Mouse (Mus musculus) forebrain, embryonic 12.5 days (tissue): ENCODE measurements around the gene 4930402H24Rik. TPM values are rescaled to one million over a fixed set of nuclear protein-coding genes. Genes with fewer than 3 reads are reported as not detected.

Experiments
- ATAC-seq: fragments of 200-750 bp; cut with Nextera tagmentation; 2 replicates; pipeline ENCODE4 v1.8.0; 2017; ENCODE audit warnings: moderate TSS enrichment; ENCODE audit not compliant: low FRiP score
- H3K27ac ChIP-seq: fragments of 300-500 bp; sonication (generic); 2 replicates; pipeline ENCODE4 v1.5.1; 2016; ENCODE audit warnings: mild to moderate bottlenecking
- H3K27me3 ChIP-seq: fragments of 300-500 bp; sonication (generic); 2 replicates; pipeline ENCODE4 v1.6.1; 2016; ENCODE audit warnings: mild to moderate bottlenecking
- H3K36me3 ChIP-seq: fragments of 300-500 bp; sonication (generic); replicated peaks from 2 replicates; pipeline ENCODE4 v1.6.1; 2016; ENCODE audit warnings: mild to moderate bottlenecking
- H3K4me1 ChIP-seq: fragments of 300-500 bp; sonication (generic); 2 replicates; pipeline ENCODE4 v1.6.1; 2016
- H3K4me2 ChIP-seq: fragments of 300-500 bp; sonication (generic); 2 replicates; pipeline ENCODE4 v1.6.1; 2016; ENCODE audit warnings: mild to moderate bottlenecking, moderate library complexity
- H3K4me3 ChIP-seq: fragments of 300-500 bp; sonication (generic); replicated peaks from 2 replicates; pipeline ENCODE4 v1.5.1; 2016; ENCODE audit warnings: mild to moderate bottlenecking
- H3K9ac ChIP-seq: fragments of 300-500 bp; sonication (generic); 2 replicates; pipeline ENCODE4 v1.6.1; 2016; ENCODE audit warnings: mild to moderate bottlenecking
- H3K9me3 ChIP-seq: fragments of 300-500 bp; sonication (generic); 2 replicates; pipeline ENCODE4 v1.6.1; 2016
- WGBS: fragments of 180-500 bp; shearing (Covaris S2); methylation state at CpG from one replicate; pipeline ENCODE4 v1.1.7; 2016; 5-methylcytosine and 5-hydroxymethylcytosine counted together
- polyA plus RNA-seq: library from polyadenylated mRNA; unstranded; fragments of >200 nt; fragmentation: Nextera tagmentation; extraction: Ambion mirVana; gene quantifications from 2 replicates; pipeline ENCODE4 v1.2.1, GENCODE M21; 2016

4930402H24Rik gene
- 78.6 and 79.5 TPM in 2 replicates for polyA plus RNA-seq

GRCm38 (mm10) chr2:130905751-130906583 lies at the start of gene 4930402H24Rik, which contains the start of gene Atrn:
4930402H24Rik (minus strand) TSS chr2:130906406.
Atrn (plus strand) TSS chr2:130906495.
- peak; percentile 99 for ATAC-seq
- Histone ChIP-seq H3K4me1 (peaks cover 21% of the 10 kb centered on the region), H3K36me3 (no peaks in the 10 kb centered on the region), H3K27me3 (no peaks in the 10 kb centered on the region), H3K4me2 (peak within 1 kb of the TSS; percentile 92), H3K27ac (peak within 1 kb of the TSS; percentile 86), H3K9ac (peak within 1 kb of the TSS; percentile 96), H3K4me3 (peak within 1 kb of the TSS; percentile 99), H3K9me3 (no peaks in the 10 kb centered on the region)
- WGBS = 4% methylated on average over 45 of the region's 50 CpGs

GRCm38 (mm10) chr2:130950548-130950947 lies 44.3 kb upstream of the 4930402H24Rik start:
- Histone ChIP-seq H3K4me2 (no peak overlapping the region), H3K9ac (no peak overlapping the region), H3K4me1 (no peaks in the 10 kb centered on the region), H3K4me3 (no peak overlapping the region), H3K27ac (no peak overlapping the region), H3K27me3 (no peaks in the 10 kb centered on the region), H3K36me3 (peaks cover 2% of the 10 kb centered on the region; the same call in 1 of the 2 replicates), H3K9me3 (no peaks in the 10 kb centered on the region)
- 5% methylated on average over 1 of the region's 1 CpGs for WGBS
- ATAC-seq = 0 out of 2 replicates have a peak, but pooled peaks have one; percentile 58

GRCm38 (mm10) chr2:130949781-130950180 lies 43.6 kb upstream of the 4930402H24Rik start:
- no peak for ATAC-seq
- Histone ChIP-seq H3K27ac (no peak overlapping the region), H3K9ac (no peak overlapping the region), H3K4me2 (no peak overlapping the region), H3K4me1 (no peaks in the 10 kb centered on the region), H3K9me3 (no peaks in the 10 kb centered on the region), H3K4me3 (no peak overlapping the region), H3K36me3 (peaks cover 1% of the 10 kb centered on the region; the same call in 1 of the 2 replicates), H3K27me3 (no peaks in the 10 kb centered on the region)
- WGBS = 89% methylated on average over 2 of the region's 2 CpGs

- Histone ChIP-seq H3K27me3 (no peaks in the 10 kb centered on the region), H3K4me2 (no peak overlapping the region)
- WGBS = 92% methylated on average over 12 of the region's 12 CpGs
Observed at GRCm38 (mm10) chr2:130932865-130933264, 26.7 kb upstream of the 4930402H24Rik start.

GRCm38 (mm10) chr2:130929994-130930393 lies 23.8 kb upstream of the 4930402H24Rik start:
- 90% methylated on average over 5 of the region's 5 CpGs for WGBS
- H3K9me3 ChIP-seq = no peaks in the 10 kb centered on the region
- H3K9ac ChIP-seq = no peak overlapping the region
- no peaks in the 10 kb centered on the region for H3K36me3 ChIP-seq
- no peaks in the 10 kb centered on the region for H3K27me3 ChIP-seq
- H3K4me3 ChIP-seq = no peak overlapping the region
- ATAC-seq = no peak
- no peak overlapping the region for H3K27ac ChIP-seq
- H3K4me1 ChIP-seq = no peaks in the 10 kb centered on the region
- H3K4me2 ChIP-seq = no peak overlapping the region

More at GRCm38 (mm10) chr2:130932865-130933264, 26.7 kb upstream of the 4930402H24Rik start:
- Histone ChIP-seq H3K9ac (no peak overlapping the region), H3K27ac (no peak overlapping the region), H3K4me1 (no peaks in the 10 kb centered on the region), H3K9me3 (no peaks in the 10 kb centered on the region), H3K4me3 (no peak overlapping the region), H3K36me3 (0 out of 2 replicates have a peak, but pooled peaks cover 3% of the 10 kb centered on the region)
- ATAC-seq = no peak

- no peak overlapping the region for H3K4me2 ChIP-seq
- no peaks in the 10 kb centered on the region for H3K36me3 ChIP-seq
- H3K4me1 ChIP-seq = no peaks in the 10 kb centered on the region
- H3K9ac ChIP-seq = no peak overlapping the region
- no peak for ATAC-seq
- H3K4me3 ChIP-seq = no peak overlapping the region
- H3K9me3 ChIP-seq = no peaks in the 10 kb centered on the region
- H3K27ac ChIP-seq = no peak overlapping the region
- H3K27me3 ChIP-seq = no peaks in the 10 kb centered on the region
Observed at GRCm38 (mm10) chr2:130928530-130928929, 22.3 kb upstream of the 4930402H24Rik start.

GRCm38 (mm10) chr2:130928031-130928430 lies 21.8 kb upstream of the 4930402H24Rik start:
- H3K4me3 ChIP-seq = no peak overlapping the region
- ATAC-seq = no peak
- WGBS = 88% methylated on average over 4 of the region's 4 CpGs

GRCm38 (mm10) chr2:130924950-130925349 lies 18.7 kb upstream of the 4930402H24Rik start:
- Histone ChIP-seq H3K27ac (no peak overlapping the region), H3K4me2 (no peak overlapping the region), H3K4me3 (no peak overlapping the region), H3K36me3 (no peaks in the 10 kb centered on the region), H3K9me3 (no peaks in the 10 kb centered on the region), H3K9ac (no peak overlapping the region), H3K27me3 (no peaks in the 10 kb centered on the region), H3K4me1 (no peaks in the 10 kb centered on the region)
- ATAC-seq = no peak
- WGBS = 85% methylated on average over 2 of the region's 2 CpGs

More at GRCm38 (mm10) chr2:130928031-130928430, 21.8 kb upstream of the 4930402H24Rik start:
- Histone ChIP-seq H3K9me3 (no peaks in the 10 kb centered on the region), H3K4me1 (no peaks in the 10 kb centered on the region), H3K9ac (no peak overlapping the region), H3K4me2 (no peak overlapping the region), H3K27ac (no peak overlapping the region), H3K27me3 (no peaks in the 10 kb centered on the region), H3K36me3 (no peaks in the 10 kb centered on the region)

GRCm38 (mm10) chr2:130919062-130919593 lies 12.9 kb upstream of the 4930402H24Rik start:
- Histone ChIP-seq H3K36me3 (no peaks in the 10 kb centered on the region), H3K27me3 (no peaks in the 10 kb centered on the region), H3K4me1 (no peaks in the 10 kb centered on the region), H3K4me2 (no peak overlapping the region), H3K9me3 (no peaks in the 10 kb centered on the region), H3K9ac (no peak overlapping the region), H3K4me3 (no peak overlapping the region), H3K27ac (no peak overlapping the region)
- 84% methylated on average over 5 of the region's 5 CpGs for WGBS
- ATAC-seq = no peak

- Histone ChIP-seq H3K36me3 (no peaks in the 10 kb centered on the region), H3K27me3 (no peaks in the 10 kb centered on the region), H3K9ac (no peak overlapping the region), H3K4me3 (no peak overlapping the region), H3K4me1 (no peaks in the 10 kb centered on the region), H3K27ac (no peak overlapping the region), H3K9me3 (no peaks in the 10 kb centered on the region), H3K4me2 (no peak overlapping the region)
- 86% methylated on average over 1 of the region's 1 CpGs for WGBS
- no peak for ATAC-seq
Observed at GRCm38 (mm10) chr2:130917686-130918085, 11.5 kb upstream of the 4930402H24Rik start.

- H3K27me3 ChIP-seq = no peaks in the 10 kb centered on the region
- no peak for ATAC-seq
- 51% methylated on average over 3 of the region's 3 CpGs for WGBS
- H3K9ac ChIP-seq = no peak overlapping the region
- no peaks in the 10 kb centered on the region for H3K4me1 ChIP-seq
- no peaks in the 10 kb centered on the region for H3K9me3 ChIP-seq
- no peak overlapping the region for H3K4me3 ChIP-seq
- no peaks in the 10 kb centered on the region for H3K36me3 ChIP-seq
- no peak overlapping the region for H3K27ac ChIP-seq
- H3K4me2 ChIP-seq = no peak overlapping the region
Observed at GRCm38 (mm10) chr2:130916521-130917147, 10.4 kb upstream of the 4930402H24Rik start.

GRCm38 (mm10) chr2:130914873-130915272 lies 8.7 kb upstream of the 4930402H24Rik start:
- Histone ChIP-seq H3K9ac (no peak overlapping the region), H3K4me1 (no peaks in the 10 kb centered on the region), H3K9me3 (no peaks in the 10 kb centered on the region), H3K36me3 (no peaks in the 10 kb centered on the region), H3K4me2 (no peak overlapping the region), H3K27ac (no peak overlapping the region), H3K27me3 (no peaks in the 10 kb centered on the region), H3K4me3 (no peak overlapping the region)
- no peak for ATAC-seq
- 76% methylated on average over 1 of the region's 1 CpGs for WGBS
